Mouse (Mus musculus) kidney, adult 11 months (tissue): ENCODE measurements around the gene Atp7b.
A peak's percentile ranks its signal among the peaks of the same experiment; 100 is the strongest.

Experiments used
- DNase-seq: peaks from one replicate; pipeline ENCODE4 v3.0.0; 2022

Gene Atp7b

DNA sequence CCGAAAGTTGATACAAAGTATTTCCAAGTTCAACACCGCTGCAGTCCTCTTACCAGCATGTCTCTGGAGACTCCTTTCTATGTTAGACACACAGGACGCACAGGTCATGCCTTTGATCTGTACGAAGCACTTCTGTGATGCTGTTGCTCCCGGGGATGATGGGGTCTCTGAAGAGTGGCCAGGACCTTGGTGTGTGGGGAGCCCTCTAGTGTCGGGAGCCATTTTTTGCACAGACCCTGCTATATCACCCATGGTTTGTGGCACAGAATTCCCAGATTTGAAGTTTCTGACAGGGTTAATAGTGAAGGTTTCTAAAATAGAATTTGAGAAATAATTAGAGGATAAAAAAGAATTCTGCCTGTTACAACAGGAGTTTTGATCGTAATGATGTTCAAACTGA lies 37.9 kb downstream of the Atp7b start:
- DNase-seq, result no peak

- no peak for DNase-seq
These were observed 40.6 kb downstream of the Atp7b start for GRCm38 (mm10) chr8:22019498-22019897.

GRCm38 (mm10) chr8:22017731-22018130 lies 42.4 kb downstream of the Atp7b start:
- DNase-seq, result peak; percentile 15

- DNase-seq, result no peak
These were observed 46.9 kb downstream of the Atp7b start for GRCm38 (mm10) chr8:22013034-22013707.

DNA sequence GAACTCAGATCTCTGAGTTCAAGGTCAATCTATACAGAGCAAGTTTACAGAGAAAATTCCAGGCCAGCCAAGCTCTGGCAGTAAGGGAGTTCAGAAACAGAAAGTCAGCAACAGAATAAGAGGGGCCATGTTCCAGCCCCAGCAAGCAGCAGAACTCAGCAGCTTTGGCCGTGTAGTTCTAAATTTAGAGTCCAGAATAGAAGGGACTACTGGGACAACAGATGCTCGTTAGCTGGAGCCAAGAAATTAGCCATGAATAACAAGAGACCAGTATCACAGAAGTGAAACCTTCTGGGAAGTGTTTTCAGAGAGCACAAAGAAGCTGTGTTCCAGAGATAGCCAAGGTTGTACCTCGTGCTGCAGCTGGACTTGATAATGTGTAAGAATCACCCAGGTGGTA lies 50.7 kb downstream of the Atp7b start:
- DNase-seq, result no peak

DNA sequence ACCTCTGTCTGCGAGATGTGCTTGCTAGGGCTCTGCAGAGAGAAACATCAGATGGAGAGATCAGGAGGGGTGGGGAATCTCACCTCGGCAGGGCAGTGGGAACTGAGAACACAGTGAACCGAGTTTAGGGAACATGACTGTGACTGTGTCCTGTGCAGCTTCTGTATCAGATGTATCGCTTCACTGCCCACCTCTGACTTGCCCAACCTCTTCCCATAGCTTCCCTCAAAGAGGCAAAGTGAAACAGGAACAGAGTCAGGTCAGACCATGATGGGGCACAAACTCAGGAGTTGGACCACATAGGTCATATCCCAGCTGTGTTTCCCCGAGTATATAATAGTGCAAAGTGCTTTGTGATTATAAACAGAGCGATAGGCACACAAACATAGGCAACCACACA lies 53.7 kb downstream of the Atp7b start:
- DNase-seq, result no peak

DNA sequence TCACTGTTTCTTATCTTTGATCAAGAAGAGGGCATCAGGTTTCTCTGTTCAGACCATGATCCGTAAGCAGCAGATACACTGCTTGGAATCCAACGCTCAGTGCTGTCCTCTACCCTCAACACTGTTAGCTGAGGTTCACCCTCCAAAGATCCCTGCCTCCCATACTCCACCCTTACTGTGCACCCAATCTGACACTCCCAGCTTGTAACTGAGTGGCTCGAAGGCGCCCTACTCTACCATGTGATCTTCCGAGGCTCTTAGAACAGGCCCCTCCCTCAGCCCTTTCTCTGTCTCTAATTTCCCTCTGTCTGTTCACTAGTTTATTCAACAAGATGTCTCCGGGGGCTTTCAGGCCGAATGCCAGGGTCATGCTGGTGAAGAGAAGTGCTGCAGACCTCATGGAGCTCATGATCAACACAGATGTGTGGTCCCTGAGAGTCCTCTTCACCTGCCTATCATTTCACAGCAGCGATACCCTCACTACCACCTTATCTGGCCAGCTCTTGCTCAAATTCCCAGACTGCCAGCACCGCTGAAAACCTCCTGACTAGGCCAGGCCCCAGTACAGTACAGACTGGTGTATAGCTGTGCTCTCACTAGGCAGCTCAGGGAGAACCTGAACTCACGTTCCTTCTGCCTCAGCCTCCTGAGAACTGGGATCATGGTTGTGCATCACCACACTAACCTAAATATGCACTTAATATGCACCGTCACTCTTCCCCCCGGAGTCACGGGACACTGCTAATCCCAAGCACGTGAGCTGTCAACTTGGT lies 55.2 kb downstream of the Atp7b start:
- no peak for DNase-seq

DNA sequence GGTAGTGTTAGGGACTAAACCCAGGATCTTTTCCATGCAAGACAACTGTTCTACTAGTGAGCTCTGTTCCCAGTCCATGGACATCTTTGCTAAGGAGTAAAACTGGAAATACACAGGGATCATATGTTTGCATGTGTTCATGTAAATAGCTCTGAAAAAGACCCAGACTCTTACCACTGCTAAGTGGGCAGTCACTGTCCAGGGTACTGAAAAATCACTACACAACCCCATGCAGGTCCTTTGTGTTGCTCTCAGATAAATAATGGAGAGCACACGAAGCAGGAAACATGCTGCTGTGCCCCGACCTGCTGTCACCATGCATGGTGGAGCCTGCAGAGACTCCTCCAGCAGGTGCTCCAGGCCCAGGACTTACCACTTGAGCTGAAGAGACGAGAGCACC lies 64.9 kb downstream of the Atp7b start:
- DNase-seq, result no peak

GRCm38 (mm10) chr8:21992184-21992583 lies 67.9 kb downstream of the Atp7b start:
- peak; percentile 26 for DNase-seq

- DNase-seq, result peak; percentile 5
These were observed 78.3 kb downstream of the Atp7b start for GRCm38 (mm10) chr8:21981664-21982337.

- no peak for DNase-seq
These were observed 81.9 kb downstream of the Atp7b start for GRCm38 (mm10) chr8:21978193-21978592.

DNA sequence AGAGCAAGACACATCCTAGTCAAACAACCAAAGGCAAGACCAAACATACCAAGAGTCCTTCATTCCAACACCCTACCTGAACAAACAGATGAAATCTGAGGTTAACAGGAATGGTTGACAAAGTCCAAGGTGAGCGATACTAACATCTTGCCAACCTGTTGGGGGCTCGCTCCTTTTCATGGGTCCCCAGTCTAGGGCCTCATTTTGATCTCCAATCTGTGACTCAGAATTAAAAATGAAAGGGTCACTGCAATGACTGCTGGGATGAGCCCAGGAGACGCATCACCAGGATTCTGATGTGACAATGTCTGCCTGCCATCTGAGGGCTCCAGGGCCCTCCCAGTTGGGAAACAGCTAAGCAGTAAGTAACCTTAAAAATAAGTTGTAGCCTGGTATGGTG lies 90.6 kb downstream of the Atp7b start, which contains the start of gene Ccdc70:
Ccdc70 (plus strand) TSS at position 301 of the 400 bp plus-strand sequence.
- no peak for DNase-seq

DNA sequence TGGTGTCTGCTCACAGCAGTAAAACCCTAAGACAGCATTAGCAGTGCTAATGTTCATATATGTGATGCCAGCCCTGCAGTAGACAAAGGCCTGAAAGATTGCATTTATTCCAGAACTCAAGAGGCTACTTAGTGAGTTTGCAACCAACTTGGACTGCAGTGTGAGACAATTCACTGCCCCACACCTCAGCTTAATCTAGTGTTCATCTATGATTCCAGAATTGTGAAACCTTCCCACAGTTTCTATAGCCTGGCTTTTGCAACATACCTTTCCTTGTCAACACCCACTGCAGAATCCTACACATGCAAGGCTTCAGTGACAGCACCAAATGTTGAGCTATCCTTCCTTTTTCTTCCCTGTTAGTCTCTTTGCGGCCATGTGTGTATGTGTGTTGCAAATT lies 93.5 kb downstream of the Atp7b start:
- no peak for DNase-seq

DNA sequence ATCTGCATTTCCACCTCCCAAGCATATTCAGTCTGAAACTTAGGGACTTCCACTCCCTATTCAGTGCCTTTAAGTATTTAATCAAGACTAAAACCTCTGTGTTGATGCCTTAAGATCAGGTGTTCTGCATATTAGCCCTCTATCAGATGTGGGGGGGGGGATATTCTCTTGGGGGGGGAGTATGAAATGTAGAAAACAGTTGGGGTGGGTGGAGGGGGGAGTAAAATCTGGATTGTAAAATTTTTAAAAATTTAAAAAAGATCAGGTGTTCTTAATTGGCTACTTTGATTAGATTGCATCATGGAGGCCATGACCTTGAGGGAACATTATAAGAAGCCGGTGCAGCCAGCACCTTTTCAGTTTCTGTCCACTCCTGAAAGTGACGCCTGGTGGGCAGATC lies 101.7 kb downstream of the Atp7b start, which contains the start of gene Fam90a1a:
Fam90a1a (plus strand) TSS at position 301 of the 400 bp plus-strand sequence.
- no peak for DNase-seq

- DNase-seq, result no peak
These were observed 103.8 kb downstream of the Atp7b start for GRCm38 (mm10) chr8:21956336-21956735.

DNA sequence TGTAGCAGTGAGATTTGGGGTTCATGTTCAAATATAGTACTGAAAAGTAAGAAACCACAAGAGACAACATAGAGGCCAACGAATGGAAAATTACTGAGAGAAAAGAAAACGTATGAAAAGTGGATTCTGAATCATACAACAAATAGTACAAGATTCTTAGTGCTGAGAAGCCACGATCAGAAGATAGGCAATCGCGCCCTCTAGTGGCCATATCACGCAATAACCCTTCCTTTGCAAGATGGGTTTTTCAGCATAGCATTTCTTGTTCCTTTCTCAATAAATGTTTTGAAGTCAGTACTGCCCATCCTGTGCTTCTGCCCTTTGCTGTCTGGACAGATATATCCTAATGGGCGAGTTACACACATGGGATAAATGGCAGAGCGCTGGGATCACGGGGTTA lies 104.8 kb downstream of the Atp7b start:
- DNase-seq, result peak; percentile 19

- DNase-seq, result peak; percentile 7
These were observed 112.6 kb downstream of the Atp7b start for GRCm38 (mm10) chr8:21947311-21948017.

DNA sequence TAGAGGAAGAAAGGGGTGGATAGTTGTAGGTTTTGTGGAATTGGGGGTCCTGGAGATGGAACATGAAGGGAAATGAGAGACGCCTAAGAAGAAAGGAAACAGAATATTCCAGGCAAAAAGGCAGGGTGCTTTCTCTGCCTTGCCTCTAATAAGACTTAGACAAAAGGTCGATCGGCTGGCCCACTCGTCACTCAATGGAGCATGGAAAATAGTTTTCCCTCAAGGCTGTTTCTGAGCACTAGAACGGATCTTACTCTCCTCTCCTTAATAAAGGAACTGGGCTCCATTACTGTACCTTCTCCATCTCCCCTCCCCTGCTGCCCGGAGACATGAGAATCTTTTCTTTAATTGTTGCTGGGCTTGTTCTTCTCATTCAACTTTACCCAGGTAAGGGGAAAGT lies 113.6 kb downstream of the Atp7b start, which contains the start of gene Defb13:
Defb13 (plus strand) TSS at position 301 of the 400 bp plus-strand sequence.
- no peak for DNase-seq
